8 mouse cellular contexts compared by ENCODE assay signal in the genomic region with DNA sequence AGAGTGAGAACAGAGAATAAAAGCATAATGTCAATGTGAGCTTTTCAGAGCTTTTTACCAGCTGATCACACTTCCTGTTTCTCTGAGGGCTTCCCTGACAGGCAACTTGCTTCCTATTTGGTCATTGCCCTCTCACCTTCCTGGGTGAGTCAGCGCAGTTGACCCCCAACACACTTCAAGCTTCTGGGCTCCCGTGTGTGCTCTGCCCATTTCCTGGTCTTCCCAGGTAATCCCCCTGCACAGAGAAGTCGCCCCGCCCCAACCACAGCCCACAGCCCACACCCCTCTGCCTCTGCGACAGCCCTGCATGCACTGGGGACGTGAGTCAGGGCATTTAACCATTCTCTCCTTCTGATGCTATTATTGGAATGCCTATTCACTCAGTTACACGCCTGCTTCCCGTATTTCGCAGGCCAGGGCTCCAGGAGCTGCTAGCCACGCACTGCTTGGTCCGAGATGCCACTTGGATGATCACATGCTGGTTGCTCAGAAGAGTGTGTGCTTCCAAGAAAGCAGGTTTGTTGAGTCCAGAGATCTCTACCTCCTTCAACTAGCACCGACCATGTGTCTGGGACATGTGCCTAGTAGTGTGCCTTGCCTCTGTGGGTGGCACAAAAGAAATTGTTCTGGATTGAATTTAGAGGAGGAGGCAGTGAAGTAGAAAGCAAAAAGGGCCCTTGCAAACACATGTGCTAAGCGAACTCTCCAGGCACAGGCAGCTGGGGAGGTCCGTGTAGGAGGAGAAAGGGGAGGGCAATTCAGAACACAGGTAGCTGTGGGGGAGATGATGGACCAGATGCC.
DNase-seq lines count a peak whose midpoint lies in the region; ATAC-seq lines count a peak whose summit lies in the region.

No protein-coding gene starts in this region.

- 0 out of 2 replicates have a peak overlapping the region, but pooled peaks have one; percentile 10 for H3K4me3 ChIP-seq in heart, embryonic 10.5 days
- H3K4me3 ChIP-seq in embryonic facial prominence, embryonic 12.5 days, result no peak overlapping the region

- no peak for ATAC-seq in embryonic facial prominence, embryonic 12.5 days (ENCODE audit: insufficient number of reproducible peaks, insufficient read depth, low FRiP score, low TSS enrichment)

- H3K27me3 ChIP-seq in heart, embryonic 10.5 days (ENCODE audit: insufficient read depth, poor library complexity, severe bottlenecking), result no peaks in the 10 kb centered on the region
- no peaks in the 10 kb centered on the region for H3K27me3 ChIP-seq in embryonic facial prominence, embryonic 12.5 days

- no peak for DNase-seq in heart, embryonic 10.5 days (ENCODE audit: low spot score)
- no peak for DNase-seq in heart, postnatal 4 days
- DNase-seq in CD4-positive, CD25-positive, alpha-beta regulatory T cell, adult 2 months (ENCODE audit: low read depth, low spot score), result peak; percentile 73
- peak; percentile 50 for DNase-seq in layer of hippocampus, adult 9-11 months
- peak; percentile 49 for DNase-seq in lung, postnatal 36 days
- peak; percentile 75 to 79 for DNase-seq in thymus, postnatal 36 days
- no peak for DNase-seq in adrenal gland, adult 18-20 months (ENCODE audit: low spot score in 2 of 2)

- no peak overlapping the region for H3K9ac ChIP-seq in embryonic facial prominence, embryonic 12.5 days

- 30% methylated on average over 14 of the region's 14 CpGs for WGBS in heart, embryonic 10.5 days
- WGBS in embryonic facial prominence, embryonic 12.5 days, result 42% methylated on average over 14 of the region's 14 CpGs

- H3K9me3 ChIP-seq in heart, embryonic 10.5 days, result no peaks in the 10 kb centered on the region
- no peaks in the 10 kb centered on the region for H3K9me3 ChIP-seq in embryonic facial prominence, embryonic 12.5 days

- H3K4me2 ChIP-seq in embryonic facial prominence, embryonic 12.5 days (replicated peaks), result no peak overlapping the region

- H3K36me3 ChIP-seq in heart, embryonic 10.5 days, result no peaks in the 10 kb centered on the region
- H3K36me3 ChIP-seq in embryonic facial prominence, embryonic 12.5 days, result no peaks in the 10 kb centered on the region

- H3K27ac ChIP-seq in heart, embryonic 10.5 days, result peak overlapping the region; percentile 69
- H3K27ac ChIP-seq in embryonic facial prominence, embryonic 12.5 days, result 0 out of 2 replicates have a peak overlapping the region, but pooled peaks have one; percentile 36

- H3K4me1 ChIP-seq in heart, embryonic 10.5 days, result peaks cover 16% of the 10 kb centered on the region
- peaks cover 8% of the 10 kb centered on the region for H3K4me1 ChIP-seq in embryonic facial prominence, embryonic 12.5 days

Comparison
In these comparisons a context has a peak if more than half of its experiments do, and no peak if none do; other contexts are left out.
1. DNase-seq: peak in CD4-positive, CD25-positive, alpha-beta regulatory T cell, adult 2 months (single experiment), layer of hippocampus, adult 9-11 months (single experiment), lung, postnatal 36 days (single experiment) and thymus, postnatal 36 days (2 of 2); none in heart, embryonic 10.5 days (single experiment), heart, postnatal 4 days (single experiment) and adrenal gland, adult 18-20 months (0 of 2).